Mouse (Mus musculus) frontal cortex, postnatal 14 days (tissue): ENCODE measurements at regions not wholly inside any gene's neighbourhood (a gene's known extent, or its start where the extent isn't known, plus 50 kb on each side); places are given as distances from the start of the nearest gene placed in this dataset.
"Not testable (repeated sequence)": the region's sequence is repeated elsewhere in the genome, so short reads cannot be mapped to it uniquely, and the experiment has no call there.

Experiments used
- DNase-seq, 2 experiments: peaks; one replicate each; pipeline ENCODE4 v3.0.0; 2022; ENCODE audit warnings: low spot score in 2 of 2

GRCm38 (mm10) chr3:60798862-60799261 lies 203.7 kb upstream of the P2ry1 start:
- DNase-seq, result no peak

GRCm38 (mm10) chr3:60804711-60805293 lies 197.8 kb upstream of the P2ry1 start:
- DNase-seq, result no peak

GRCm38 (mm10) chr3:60811924-60812323 lies 190.7 kb upstream of the P2ry1 start:
- DNase-seq, result no peak

GRCm38 (mm10) chr3:60813485-60813884 lies 189.1 kb upstream of the P2ry1 start:
- DNase-seq, result no peak

- DNase-seq, result no peak
Observed at GRCm38 (mm10) chr3:60819684-60820281, 182.8 kb upstream of the P2ry1 start.

- DNase-seq, result no peak
Observed at GRCm38 (mm10) chr3:60821463-60821862, 181.1 kb upstream of the P2ry1 start.

GRCm38 (mm10) chr3:60826759-60827158 lies 175.8 kb upstream of the P2ry1 start:
- no peak for DNase-seq

GRCm38 (mm10) chr3:60832385-60832784 lies 170.2 kb upstream of the P2ry1 start:
- no peak for DNase-seq

GRCm38 (mm10) chr3:60841895-60842294 lies 160.7 kb upstream of the P2ry1 start:
- DNase-seq, result no peak

GRCm38 (mm10) chr3:60845293-60845692 lies 157.3 kb upstream of the P2ry1 start:
- no peak for DNase-seq

- DNase-seq, result no peak
Observed at GRCm38 (mm10) chr3:60848437-60848836, 154.2 kb upstream of the P2ry1 start.

- no peak for DNase-seq
Observed at GRCm38 (mm10) chr3:60853773-60854172, 148.8 kb upstream of the P2ry1 start.

GRCm38 (mm10) chr3:60855734-60856133 lies 146.9 kb upstream of the P2ry1 start:
- no peak for DNase-seq

- DNase-seq, result no peak
Observed at GRCm38 (mm10) chr3:60858474-60859118, 144.0 kb upstream of the P2ry1 start.

- DNase-seq, result no peak
Observed at GRCm38 (mm10) chr3:60859119-60859515, 143.5 kb upstream of the P2ry1 start.

- DNase-seq, result not testable (repeated sequence)
Observed at GRCm38 (mm10) chr3:60876858-60877257, 125.7 kb upstream of the P2ry1 start.

GRCm38 (mm10) chr3:60878880-60879279 lies 123.7 kb upstream of the P2ry1 start:
- DNase-seq, result no peak

- DNase-seq, result no peak
Observed at GRCm38 (mm10) chr3:60884027-60884426, 118.6 kb upstream of the P2ry1 start.

GRCm38 (mm10) chr3:60889191-60889861 lies 113.3 kb upstream of the P2ry1 start:
- no peak for DNase-seq

GRCm38 (mm10) chr3:60897628-60898269 lies 104.8 kb upstream of the P2ry1 start:
- DNase-seq, result no peak

GRCm38 (mm10) chr3:60898720-60899119 lies 103.9 kb upstream of the P2ry1 start:
- DNase-seq, result no peak

- DNase-seq, result no peak
Observed at GRCm38 (mm10) chr3:60901571-60901970, 101.0 kb upstream of the P2ry1 start.
